ENCODE assay signal across 21 mouse cellular contexts in genomic region chr3:152446966-152447365, GRCm38 (mm10).
"Had no signal": no experiment of that assay in that cellular context is flagged by ENCODE, and none has a peak within 500 bp of the region (broad histone marks: within the 10 kb centered on the region; RNA-seq: fewer than 3 reads in every experiment).

No protein-coding gene starts in this region.

- DNase-seq: kidney, adult 18-20 months; kidney, adult 9 months; kidney, postnatal 10 days; kidney, postnatal 36 days; layer of hippocampus, postnatal 36 days; lung, adult 18-20 months; lung, postnatal 10 days; lung, postnatal 36 days; right cerebral cortex, adult 18-20 months; right cerebral cortex, postnatal 25 days; spleen, adult 18-20 months; thymus, postnatal 25 days had no signal

- H3K9ac ChIP-seq: lung, embryonic 15.5 days; midbrain, embryonic 12.5 days; midbrain, embryonic 15.5 days; neural tube, embryonic 12.5 days; neural tube, embryonic 15.5 days; stomach, embryonic 15.5 days had no signal

- H3K4me3 ChIP-seq: left cerebral cortex, adult 2 months; lung, embryonic 15.5 days; midbrain, embryonic 12.5 days; midbrain, embryonic 15.5 days; neural tube, embryonic 12.5 days; neural tube, embryonic 15.5 days; stomach, embryonic 15.5 days had no signal

- H3K4me2 ChIP-seq: lung, embryonic 15.5 days; midbrain, embryonic 12.5 days; midbrain, embryonic 15.5 days; neural tube, embryonic 12.5 days; neural tube, embryonic 15.5 days; stomach, embryonic 15.5 days had no signal

- H3K9me3 ChIP-seq: lung, embryonic 15.5 days; midbrain, embryonic 12.5 days; midbrain, embryonic 15.5 days; neural tube, embryonic 12.5 days; neural tube, embryonic 15.5 days; stomach, embryonic 15.5 days had no signal

- ATAC-seq: inflammation-experienced regulatory T-cells, adult 6 months; intestine, embryonic 16.5 days; midbrain, embryonic 15.5 days had no signal

- H3K27me3 ChIP-seq: lung, embryonic 15.5 days; midbrain, embryonic 12.5 days; midbrain, embryonic 15.5 days; neural tube, embryonic 12.5 days; neural tube, embryonic 15.5 days; stomach, embryonic 15.5 days had no signal

- H3K4me1 ChIP-seq: lung, embryonic 15.5 days; midbrain, embryonic 12.5 days; midbrain, embryonic 15.5 days; neural tube, embryonic 12.5 days; neural tube, embryonic 15.5 days; stomach, embryonic 15.5 days had no signal

- H3K27ac ChIP-seq: left cerebral cortex, adult 2 months; lung, embryonic 15.5 days; midbrain, embryonic 12.5 days; midbrain, embryonic 15.5 days; neural tube, embryonic 12.5 days; neural tube, embryonic 15.5 days; stomach, embryonic 15.5 days had no signal
